Mouse (Mus musculus) T-helper 2 cell (primary cell): Measurements from ENCODE around the gene Bcat1.

Source experiments
- in situ Hi-C: fragments of 300-600 bp; cut with MboI, MseI; formaldehyde crosslinking; loops from one replicate; pipeline ENCODE4 v1.15.1; 2025; ENCODE audit warnings: high pct_unique_total_duplicates

Gene Bcat1

DNA sequence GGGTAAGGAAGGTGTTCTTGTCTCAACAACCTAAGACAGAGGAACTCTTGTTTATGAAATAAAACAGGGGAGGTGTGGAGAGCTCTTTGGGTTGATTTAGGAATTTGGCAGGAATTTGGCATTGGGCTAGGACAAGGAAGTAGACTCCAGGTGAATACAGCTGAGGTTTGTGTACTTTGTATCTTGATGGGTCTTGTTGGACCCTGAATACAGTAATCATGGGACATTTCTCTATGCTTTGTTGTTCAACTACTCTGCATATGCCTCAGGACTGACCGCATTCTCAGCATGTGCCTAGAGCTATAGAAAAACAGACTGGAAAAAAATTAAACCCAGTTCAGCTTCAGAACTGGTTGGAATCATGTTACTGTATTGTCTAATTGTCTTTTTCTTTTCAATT is 14.6 kb downstream of the Bcat1 start:
- in situ Hi-C loops, result no loop called here

- in situ Hi-C loops, result no loop called here
These were observed 19.9 kb downstream of the Bcat1 start for GRCm38 (mm10) chr6:145056102-145056501.

DNA sequence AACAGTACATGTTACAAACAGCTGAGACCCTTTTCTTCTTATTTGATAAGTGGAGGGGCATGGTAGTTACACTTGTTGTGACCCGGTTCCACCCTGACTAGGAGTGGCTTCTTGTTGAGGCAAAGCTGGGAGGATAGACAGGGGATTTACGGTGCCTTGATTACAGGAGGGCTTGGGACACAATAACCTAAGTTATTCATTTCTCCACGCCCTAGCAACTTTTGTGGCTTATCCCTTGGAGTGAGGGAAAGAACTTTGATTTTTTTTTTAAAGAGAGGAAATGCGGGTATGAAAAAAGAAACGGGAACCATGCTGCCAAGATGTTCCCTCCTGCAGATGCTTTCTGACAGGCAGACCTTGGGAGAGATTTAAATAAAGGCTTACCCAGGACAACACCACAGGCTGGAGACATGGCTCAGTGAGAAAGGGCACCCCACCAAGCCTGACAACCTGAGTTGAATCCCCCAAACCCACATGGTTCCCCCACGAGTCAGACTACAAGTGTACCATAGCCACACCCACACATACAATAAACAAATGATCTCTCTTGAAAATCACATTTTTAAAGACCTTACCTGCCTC is 20.6 kb downstream of the Bcat1 start:
- in situ Hi-C loops, result no loop called here

- in situ Hi-C loops, result no loop called here
These were observed 23.3 kb downstream of the Bcat1 start for GRCm38 (mm10) chr6:145052669-145053068.

DNA sequence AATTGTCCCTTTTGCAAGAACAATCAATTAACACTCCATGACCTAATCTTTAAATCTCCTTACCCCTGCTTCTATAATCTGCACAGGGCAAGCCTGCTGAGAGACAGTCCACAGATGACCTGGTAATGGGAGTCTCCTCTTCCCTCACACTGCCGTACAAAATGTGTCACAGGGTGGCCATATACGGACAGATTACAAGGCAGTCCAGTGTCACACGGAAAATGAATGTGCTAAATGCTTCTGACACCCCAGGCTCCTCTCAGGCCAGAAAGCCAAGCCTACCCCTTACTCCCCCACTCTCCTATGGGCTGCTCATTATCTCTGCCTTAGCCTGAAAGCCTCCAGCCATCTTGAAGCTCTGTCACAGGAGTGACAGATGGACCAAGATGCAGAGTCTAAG is 25.1 kb downstream of the Bcat1 start:
- in situ Hi-C loops, result no loop called here

- in situ Hi-C loops, result no loop called here
These were observed 27.6 kb downstream of the Bcat1 start for GRCm38 (mm10) chr6:145048131-145048997.

GRCm38 (mm10) chr6:145047445-145047857 is 28.5 kb downstream of the Bcat1 start:
- in situ Hi-C loops, result no loop called here

DNA sequence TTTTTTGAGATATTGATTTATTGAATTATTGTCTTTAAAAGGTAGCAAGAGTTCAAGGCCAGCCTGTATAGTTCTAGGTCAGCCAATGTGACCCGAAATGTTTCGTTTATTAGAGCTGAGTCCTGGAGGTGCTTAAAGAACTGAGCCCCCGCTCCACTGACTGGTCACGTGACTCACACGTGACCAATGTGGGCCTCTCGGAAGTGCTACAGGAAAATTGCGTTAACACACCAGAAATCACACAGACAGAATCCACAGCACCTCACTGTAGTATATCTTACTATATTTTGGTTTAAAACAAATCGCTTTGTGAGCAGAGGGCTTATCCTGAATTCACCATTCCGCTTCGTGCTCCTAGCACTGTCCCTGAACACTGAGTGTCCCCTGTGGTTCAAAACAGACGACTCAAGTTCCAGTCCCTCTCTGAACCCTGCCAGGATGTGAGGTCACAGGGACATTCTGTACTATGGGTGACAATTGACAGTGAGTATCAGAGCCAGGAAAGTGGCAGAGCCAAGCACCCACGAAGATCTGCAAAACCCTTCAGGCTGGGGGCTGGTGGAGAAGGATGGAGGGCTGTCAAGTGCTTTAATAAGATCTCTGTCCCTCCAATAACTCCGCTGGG is 29.6 kb downstream of the Bcat1 start:
- in situ Hi-C loops, result no loop called here

DNA sequence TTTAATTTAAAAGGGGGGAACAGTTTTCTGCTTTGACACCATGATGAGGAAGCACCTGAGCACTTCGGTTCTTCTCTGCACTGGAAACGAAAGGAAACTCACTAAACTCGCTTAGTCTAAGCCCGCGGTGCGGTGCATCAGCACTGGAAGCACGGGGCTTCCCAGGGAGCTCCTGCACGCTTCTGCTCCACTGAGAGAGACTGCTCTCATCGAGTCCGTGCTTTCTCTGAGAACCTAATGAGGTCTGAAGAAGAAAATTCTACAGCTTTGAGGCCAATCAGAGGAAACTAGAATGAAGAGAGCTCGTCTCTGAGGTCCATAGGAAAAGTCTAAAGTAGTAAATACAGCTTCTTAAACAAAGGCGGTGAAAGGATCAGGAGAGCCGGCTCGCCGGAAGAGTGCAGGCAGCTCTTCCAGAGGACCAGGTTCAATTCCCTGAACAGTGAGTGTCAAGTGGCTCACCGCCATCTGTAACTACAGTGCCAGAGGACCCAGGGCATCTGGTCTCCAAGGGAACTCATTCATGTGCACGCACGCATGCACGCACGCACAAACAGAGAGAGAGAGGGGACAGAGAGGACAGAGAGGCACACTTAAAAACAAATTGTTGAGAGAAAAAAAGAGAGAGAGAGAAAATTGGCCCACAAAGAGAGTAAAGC is 30.9 kb downstream of the Bcat1 start:
- in situ Hi-C loops, result no loop called here

- in situ Hi-C loops, result no loop called here
These were observed 35.3 kb downstream of the Bcat1 start for GRCm38 (mm10) chr6:145040732-145041131.

- in situ Hi-C loops, result no loop called here
These were observed 38.4 kb downstream of the Bcat1 start for GRCm38 (mm10) chr6:145037626-145038025.

GRCm38 (mm10) chr6:145035412-145035811 is 40.6 kb downstream of the Bcat1 start:
- in situ Hi-C loops, result no loop called here

GRCm38 (mm10) chr6:145030587-145030986 is 45.4 kb downstream of the Bcat1 start:
- in situ Hi-C loops, result no loop called here

DNA sequence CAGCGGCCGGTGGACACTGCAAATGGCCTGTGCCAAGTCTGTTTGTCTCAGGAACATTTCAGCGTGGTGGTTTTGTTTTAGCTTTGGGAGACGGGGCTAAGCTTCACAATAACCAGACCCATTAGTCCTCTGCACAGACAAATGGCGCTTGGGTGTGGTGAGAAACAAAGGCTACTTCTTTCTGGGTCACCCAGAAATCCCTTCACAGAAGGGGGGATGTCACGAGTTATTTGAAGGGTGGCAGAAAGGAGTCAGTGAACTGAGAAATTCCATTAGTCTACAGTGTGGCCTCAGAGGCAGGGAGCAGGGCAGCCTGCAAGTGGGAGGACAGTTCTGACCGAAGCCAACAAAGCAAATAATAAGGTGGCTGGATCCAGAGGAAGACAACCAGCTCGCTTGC is 52.0 kb downstream of the Bcat1 start:
- in situ Hi-C loops, result loop anchor here (5.0 kb wide), 1 partner anchor 128 kb away; no protein-coding TSS in a partner anchor

GRCm38 (mm10) chr6:145022966-145023725 is 52.8 kb downstream of the Bcat1 start:
- in situ Hi-C loops, result loop anchor here (5.0 kb wide), 1 partner anchor 129 kb away; no protein-coding TSS in a partner anchor

GRCm38 (mm10) chr6:145022349-145022748 is 53.6 kb downstream of the Bcat1 start:
- in situ Hi-C loops, result loop anchor here (5.0 kb wide), 1 partner anchor 130 kb away; no protein-coding TSS in a partner anchor

- in situ Hi-C loops, result loop anchor here (5.0 kb wide), 1 partner anchor 132 kb away; no protein-coding TSS in a partner anchor
These were observed 55.4 kb downstream of the Bcat1 start for GRCm38 (mm10) chr6:145020553-145020952.

GRCm38 (mm10) chr6:145018295-145018694 is 57.7 kb downstream of the Bcat1 start:
- in situ Hi-C loops, result no loop called here

DNA sequence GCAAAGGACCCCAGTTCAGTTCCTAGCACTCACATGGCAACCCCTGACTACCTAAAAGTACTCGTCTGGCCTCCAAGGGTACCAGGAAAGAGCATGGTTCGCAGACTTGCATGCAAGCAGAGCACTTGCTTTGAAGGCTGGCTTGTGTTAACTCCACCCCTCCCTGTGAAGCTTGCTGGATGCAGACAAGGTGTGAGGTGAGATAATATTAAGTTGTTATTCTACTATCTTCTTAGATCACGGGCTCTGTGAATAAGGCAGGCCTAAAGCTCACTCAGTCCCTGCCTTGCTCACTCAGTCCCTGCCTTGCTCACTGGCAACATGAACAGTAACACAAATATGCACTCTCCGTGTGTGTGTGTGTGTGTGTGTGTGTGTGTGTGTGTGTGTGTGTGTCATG is 58.5 kb downstream of the Bcat1 start:
- in situ Hi-C loops, result no loop called here

GRCm38 (mm10) chr6:145016639-145017038 is 59.3 kb downstream of the Bcat1 start:
- in situ Hi-C loops, result no loop called here

GRCm38 (mm10) chr6:145014944-145015343 is 61.0 kb downstream of the Bcat1 start:
- in situ Hi-C loops, result no loop called here
